Mouse (Mus musculus): ENCODE data around the gene Fanca.

DNA sequence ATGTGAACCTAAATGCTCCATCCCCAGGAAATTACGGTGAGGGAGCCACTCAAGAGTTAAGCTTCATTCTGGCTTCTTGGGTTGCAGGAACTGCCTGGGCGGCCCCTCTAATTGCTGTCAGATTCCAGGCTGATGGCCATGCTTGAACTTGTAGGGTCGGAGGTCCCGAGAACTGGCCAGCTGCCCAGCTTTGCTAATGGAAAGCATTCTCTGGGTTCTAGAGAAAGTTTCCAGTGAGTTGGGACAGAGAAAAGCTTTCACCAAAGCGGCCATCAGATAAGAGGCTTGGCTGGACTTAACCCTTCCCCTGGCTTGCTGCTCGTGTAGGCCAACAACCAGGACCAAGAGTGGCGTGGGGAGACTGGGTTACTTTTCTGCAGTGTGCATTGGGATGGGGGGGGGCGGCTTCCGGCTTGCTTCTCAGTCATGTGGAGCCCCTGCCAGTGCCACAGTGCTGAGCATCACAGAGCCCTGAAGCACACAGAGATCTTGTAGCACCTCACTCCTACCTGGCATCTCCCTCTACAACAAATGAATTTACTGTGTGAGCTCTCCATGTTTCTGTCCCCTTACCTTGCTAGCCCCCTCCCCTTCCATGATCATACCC is 30.0 kb upstream of the Fanca start:
- TF ChIP-seq POLR2A (IDR thresholded peaks at IDR 0.05; ENCODE audit: insufficient read depth, low read depth, low read length) = no peak
- TF ChIP-seq CTCF (IDR thresholded peaks at IDR 0.05) = no peak
- TF ChIP-seq EP300 (IDR thresholded peaks at IDR 0.05; ENCODE audit: insufficient read depth, low read depth, low read length) = no peak

Measured in heart, adult 2 months (tissue).